Mouse (Mus musculus) megakaryocyte-erythroid progenitor cell, adult 5 weeks (primary cell): ENCODE data around the gene Olfr656. TPM values are rescaled to one million over a fixed set of nuclear protein-coding genes. Genes with fewer than 3 reads are reported as not detected.

Experiments
- polyA plus RNA-seq: library from polyadenylated mRNA; stranded (reverse); fragments of >175 nt; gene quantifications from 2 replicates; pipeline ENCODE4 v1.2.3, GENCODE M21; 2012

Olfr656 gene
- polyA plus RNA-seq = not detected in 2 replicates

DNA sequence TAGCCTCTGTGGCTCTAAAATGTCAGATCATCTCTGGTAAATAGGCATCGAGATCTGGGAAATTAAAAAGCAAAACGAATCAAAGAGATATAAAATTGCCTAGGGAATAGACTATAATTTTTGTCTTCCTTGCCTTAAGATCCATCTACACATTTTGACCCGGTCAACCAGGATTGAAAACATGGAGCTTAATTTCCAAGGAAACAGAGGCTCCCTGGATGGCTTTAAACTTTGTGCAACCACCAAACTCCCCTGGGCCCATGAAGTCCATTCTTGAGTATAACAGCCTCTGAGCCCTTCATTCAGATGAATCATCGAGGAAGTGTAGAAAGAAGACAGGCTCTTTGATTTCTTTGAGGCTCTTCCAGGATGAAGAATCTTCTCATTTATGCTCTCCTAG lies at the start of gene Olfr656:
Olfr656 (plus strand) TSS at position 301 of the 400 bp plus-strand sequence.

DNA sequence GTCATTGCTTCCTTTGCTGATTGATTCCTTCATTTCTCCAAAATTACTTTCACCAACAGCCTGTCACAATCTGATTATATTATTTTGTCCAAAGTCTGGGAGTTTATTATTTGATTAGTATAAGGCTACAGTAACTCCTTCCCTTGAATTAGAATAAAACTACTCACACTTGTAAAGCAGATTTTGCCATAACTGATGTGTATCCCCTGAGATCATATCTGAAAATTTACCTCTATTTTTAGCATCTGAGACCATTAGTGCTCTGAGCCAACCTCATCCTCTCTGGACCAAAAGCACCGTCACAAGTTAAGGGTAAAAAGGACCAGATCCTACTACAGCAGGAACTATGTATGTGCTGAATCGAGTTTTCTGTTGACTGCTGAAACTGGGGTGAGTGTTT lies 36.7 kb upstream of the Olfr656 start, which contains the start of gene Olfr653:
Olfr653 (plus strand) TSS at position 301 of the 400 bp plus-strand sequence.

GRCm38 (mm10) chr7:104586725-104587124 lies 27.0 kb upstream of the Olfr656 start, which contains the start of gene Olfr654:
TSS of gene Olfr654 (plus strand) at chr7:104587025.

DNA sequence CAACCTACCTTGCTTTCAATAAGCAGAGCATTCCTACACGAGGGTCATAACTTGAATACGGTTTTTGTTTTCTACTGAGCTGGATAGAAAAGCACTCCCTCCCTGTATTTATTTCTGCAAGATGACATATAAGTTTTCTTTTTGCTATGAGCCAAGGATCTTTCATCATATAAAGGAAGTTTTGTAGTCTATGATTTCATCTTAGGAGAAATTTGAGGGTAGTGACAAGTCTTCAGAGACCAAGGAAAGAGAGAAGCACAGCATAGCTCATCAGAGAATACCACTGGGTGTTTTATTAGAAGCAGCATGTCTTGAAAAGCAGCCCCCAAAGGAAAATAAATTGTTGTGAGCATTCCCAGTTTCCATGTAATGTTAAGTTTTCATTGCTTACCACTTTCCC lies 12.1 kb upstream of the Olfr656 start, which contains the start of gene Olfr655:
Olfr655 (minus strand) TSS at position 101 of the 400 bp plus-strand sequence.

GRCm38 (mm10) chr7:104624494-104624893 lies 10.7 kb downstream of the Olfr656 start, which contains the start of gene Olfr657:
TSS of gene Olfr657 (plus strand) at chr7:104624794.

DNA sequence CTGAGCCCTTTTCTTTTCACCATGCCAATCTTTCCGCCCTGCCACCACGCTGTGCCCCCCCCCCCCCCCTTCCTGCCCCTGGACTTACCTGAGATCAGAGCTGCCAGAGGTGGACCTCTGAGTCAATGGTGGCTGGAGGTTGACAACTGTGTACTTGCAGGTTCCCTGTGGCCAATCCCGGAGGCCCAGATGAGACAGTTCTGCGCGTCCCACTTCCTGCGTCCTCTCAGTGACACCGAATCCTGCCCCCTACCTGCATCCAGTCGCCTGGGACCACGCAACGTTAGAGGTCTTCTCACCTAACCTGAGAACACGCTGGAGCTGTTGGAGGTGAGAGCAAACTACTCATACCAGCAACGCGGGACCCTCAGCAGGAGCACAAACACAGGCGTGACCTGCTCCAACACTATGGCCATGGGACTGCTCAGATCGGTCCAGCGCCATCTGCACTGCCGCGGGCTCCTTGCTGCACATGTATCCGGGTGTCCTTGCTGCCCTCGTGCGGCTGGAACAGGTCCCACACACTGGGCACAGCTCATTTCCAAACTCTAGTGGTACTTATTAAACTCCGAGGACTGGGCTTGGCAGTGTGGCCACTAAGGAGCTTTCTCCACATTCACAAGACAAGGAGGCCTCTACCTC lies 33.2 kb downstream of the Olfr656 start, which contains the start of gene Olfr658:
Olfr658 (minus strand) TSS at position 465 of the 642 bp plus-strand sequence.

DNA sequence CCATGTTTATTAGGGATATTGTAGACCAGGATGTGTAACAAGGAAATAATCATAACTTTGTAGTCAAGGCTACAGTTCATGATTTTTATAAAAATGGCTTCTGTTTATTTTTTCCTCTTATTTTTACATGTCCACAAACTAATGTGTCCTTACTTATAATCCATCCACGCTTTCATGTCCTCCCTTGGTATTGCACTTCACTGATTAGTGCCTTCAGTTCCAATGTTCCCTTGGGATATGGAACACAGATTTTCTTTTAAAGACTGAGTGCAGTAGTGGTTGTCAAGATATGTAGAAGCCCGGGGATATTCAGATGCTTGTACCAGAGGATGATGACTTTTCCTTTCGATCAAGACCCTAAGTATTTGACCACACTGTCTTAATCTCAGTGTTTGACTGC lies 52.7 kb downstream of the Olfr656 start, which contains the start of gene Olfr659:
Olfr659 (plus strand) TSS at position 301 of the 400 bp plus-strand sequence.

Other genes with a start within 250 kb of the Olfr656 start
- gene Trim30b, start 244.1 kb upstream of the Olfr656 start, polyA plus RNA-seq = 0.12 TPM in 1 of 2 replicates, not detected in the other
- gene Trim30c, start 213.1 kb upstream of the Olfr656 start, polyA plus RNA-seq = not detected in 2 replicates
- 1.5 and 5.2 TPM in 2 replicates for gene Trim30a, start 148.8 kb upstream of the Olfr656 start, polyA plus RNA-seq
- gene Trim30d, start 106.1 kb upstream of the Olfr656 start, polyA plus RNA-seq = 0.48 and 0.60 TPM in 2 replicates
- not detected in 2 replicates for gene Olfr651, start 63.8 kb upstream of the Olfr656 start, polyA plus RNA-seq
- not detected in 2 replicates for gene Olfr652, start 53.1 kb upstream of the Olfr656 start, polyA plus RNA-seq
- gene Olfr653, start 36.6 kb upstream of the Olfr656 start, polyA plus RNA-seq = not detected in 2 replicates
- not detected in 2 replicates for gene Olfr654, start 26.9 kb upstream of the Olfr656 start, polyA plus RNA-seq
- gene Olfr655, start 12.2 kb upstream of the Olfr656 start, polyA plus RNA-seq = not detected in 2 replicates
- not detected in 2 replicates for gene Olfr657, start 10.8 kb downstream of the Olfr656 start, polyA plus RNA-seq
- not detected in 2 replicates for gene Olfr658, start 33.4 kb downstream of the Olfr656 start, polyA plus RNA-seq
- 0.01 TPM in 1 of 2 replicates, not detected in the other for gene Olfr659, start 52.8 kb downstream of the Olfr656 start, polyA plus RNA-seq
- not detected in 2 replicates for gene Olfr661, start 72.5 kb downstream of the Olfr656 start, polyA plus RNA-seq
- not detected in 2 replicates for gene Usp17le, start 163.5 kb downstream of the Olfr656 start, polyA plus RNA-seq
- not detected in 2 replicates for gene Usp17lb, start 228.6 kb downstream of the Olfr656 start, polyA plus RNA-seq
- 0.03 and 0.09 TPM in 2 replicates for gene Usp17la, start 243.1 kb downstream of the Olfr656 start, polyA plus RNA-seq